Mouse (Mus musculus) embryonic facial prominence, embryonic 13.5 days (tissue): Measurements from ENCODE around the gene Zfp287. TPM values are rescaled to one million over a fixed set of nuclear protein-coding genes. Genes with fewer than 3 reads are reported as not detected.
A peak's percentile ranks its signal among the peaks of the same experiment; 100 is the strongest.
"Not testable (repeated sequence)": the region's sequence is repeated elsewhere in the genome, so short reads cannot be mapped to it uniquely, and the experiment has no call there.

Source experiments
- ATAC-seq: fragments of 200-750 bp; cut with Nextera tagmentation; 2 replicates; pipeline ENCODE4 v1.8.0; 2017; ENCODE audit warnings: low read depth; ENCODE audit not compliant: insufficient number of reproducible peaks, insufficient read depth, low FRiP score, low TSS enrichment
- H3K27ac ChIP-seq: fragments of 300-500 bp; sonication (generic); 2 replicates; pipeline ENCODE4 v1.5.1; 2015; ENCODE audit warnings: moderate library complexity, mild to moderate bottlenecking, inconsistent platforms
- H3K27me3 ChIP-seq: fragments of 300-500 bp; sonication (generic); 2 replicates; pipeline ENCODE4 v1.6.1; 2015; ENCODE audit warnings: mild to moderate bottlenecking, inconsistent platforms
- H3K36me3 ChIP-seq: fragments of 300-500 bp; sonication (generic); 2 replicates; pipeline ENCODE4 v1.6.1; 2015; ENCODE audit warnings: mild to moderate bottlenecking, inconsistent platforms
- H3K4me1 ChIP-seq: fragments of 300-500 bp; sonication (generic); 2 replicates; pipeline ENCODE4 v1.6.1; 2015; ENCODE audit warnings: inconsistent platforms
- H3K4me2 ChIP-seq: fragments of 300-500 bp; sonication (generic); 2 replicates; pipeline ENCODE4 v1.6.1; 2015; ENCODE audit warnings: moderate library complexity, mild to moderate bottlenecking, inconsistent platforms
- H3K4me3 ChIP-seq: fragments of 300-500 bp; sonication (generic); 2 replicates; pipeline ENCODE4 v1.5.1; 2015; ENCODE audit warnings: mild to moderate bottlenecking, inconsistent platforms
- H3K9ac ChIP-seq: fragments of 300-500 bp; sonication (generic); 2 replicates; pipeline ENCODE4 v1.6.1; 2015; ENCODE audit warnings: mild to moderate bottlenecking, inconsistent platforms
- H3K9me3 ChIP-seq: fragments of 300-500 bp; sonication (generic); 2 replicates; pipeline ENCODE4 v1.6.1; 2016; ENCODE audit warnings: inconsistent platforms
- WGBS: fragments of 180-500 bp; shearing (Covaris S2); methylation state at CpG from one replicate; pipeline ENCODE4 v1.1.7; 2015; ENCODE audit warnings: mixed read lengths; 5-methylcytosine and 5-hydroxymethylcytosine counted together
- polyA plus RNA-seq: library from polyadenylated mRNA; unstranded; fragments of >200 nt; fragmentation: Nextera tagmentation; extraction: Ambion mirVana; gene quantifications from 2 replicates; pipeline ENCODE4 v1.2.1, GENCODE M21; 2015

The Zfp287 gene
- 13.5 and 14.4 TPM in 2 replicates for polyA plus RNA-seq

DNA sequence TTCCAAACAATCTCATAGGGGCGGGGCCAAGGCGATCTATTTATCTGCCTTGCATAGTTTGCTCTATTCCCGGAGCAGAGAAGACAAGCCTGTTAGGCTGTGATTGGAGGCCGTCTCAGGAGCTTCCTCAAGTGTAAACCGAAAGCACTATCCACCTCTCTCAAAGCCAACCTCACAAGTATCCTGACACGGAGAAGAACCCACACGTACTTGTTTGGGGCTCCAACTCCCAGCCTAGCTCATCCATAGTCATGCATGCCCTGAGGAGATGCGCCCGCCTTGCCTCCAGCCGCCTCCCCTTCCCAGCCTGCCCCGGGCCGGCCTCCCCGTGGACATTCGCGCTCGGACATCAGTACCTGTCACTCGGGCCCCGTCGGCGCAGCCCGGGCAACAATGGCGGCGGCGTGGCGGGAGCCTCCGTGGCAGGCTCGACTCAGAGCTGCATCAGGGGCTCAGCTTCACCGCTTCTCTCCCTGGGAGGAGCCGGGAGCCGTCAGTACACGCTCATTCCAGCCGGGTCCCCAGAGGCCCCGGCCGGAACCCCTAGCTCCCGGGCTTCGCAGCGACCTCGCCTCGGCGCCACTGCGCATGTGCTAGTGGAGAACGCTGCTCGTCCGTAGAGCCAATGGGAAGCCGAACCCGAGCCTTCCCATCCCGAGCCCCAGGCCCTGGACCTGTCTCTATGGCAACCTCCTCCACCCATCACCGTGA is at the start of gene Zfp287:
Gene Zfp287 (minus strand): TSS at position 595 of the 711 bp plus-strand sequence.
- peak; percentile 93 for ATAC-seq
- H3K9ac ChIP-seq, result peak within 1 kb of the TSS; percentile 84
- H3K27me3 ChIP-seq, result no peaks in the 10 kb centered on the region
- peaks cover 12% of the 10 kb centered on the region for H3K4me1 ChIP-seq
- peak within 1 kb of the TSS; percentile 79 for H3K4me2 ChIP-seq
- peak within 1 kb of the TSS; percentile 85 for H3K4me3 ChIP-seq
- no peaks in the 10 kb centered on the region for H3K9me3 ChIP-seq
- under 1% methylated on average over 48 of the region's 48 CpGs for WGBS
- peaks cover 22% of the 10 kb centered on the region for H3K36me3 ChIP-seq
- peak within 1 kb of the TSS; percentile 84 for H3K27ac ChIP-seq

DNA sequence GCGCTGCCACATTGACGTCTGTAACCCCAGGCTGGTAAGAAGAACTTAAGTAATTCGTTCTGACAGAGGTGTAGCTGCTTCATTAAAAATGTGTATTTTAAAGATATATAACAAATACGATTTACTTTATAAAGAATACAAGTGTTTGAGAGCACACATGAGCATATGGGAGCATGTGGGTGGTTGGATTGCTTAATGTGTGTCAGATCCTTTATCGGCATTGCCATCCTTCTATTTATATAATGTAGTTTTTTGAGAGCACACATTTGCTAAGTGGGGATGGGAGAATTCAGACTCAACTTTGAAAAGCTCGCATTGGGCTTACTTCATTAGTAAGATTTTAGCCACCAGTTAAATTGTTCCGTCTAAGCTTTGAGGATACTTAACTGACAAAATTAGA is 44.8 kb upstream of the Zfp287 start:
- ATAC-seq, result no peak
- no peaks in the 10 kb centered on the region for H3K27me3 ChIP-seq
- H3K4me1 ChIP-seq, result no peaks in the 10 kb centered on the region
- H3K4me2 ChIP-seq, result no peak overlapping the region
- no peak overlapping the region for H3K4me3 ChIP-seq
- H3K9me3 ChIP-seq, result peaks cover 58% of the 10 kb centered on the region
- 95% methylated on average over 7 of the region's 7 CpGs for WGBS
- H3K9ac ChIP-seq, result no peak overlapping the region
- H3K27ac ChIP-seq, result no peak overlapping the region
- H3K36me3 ChIP-seq, result peaks cover 69% of the 10 kb centered on the region

DNA sequence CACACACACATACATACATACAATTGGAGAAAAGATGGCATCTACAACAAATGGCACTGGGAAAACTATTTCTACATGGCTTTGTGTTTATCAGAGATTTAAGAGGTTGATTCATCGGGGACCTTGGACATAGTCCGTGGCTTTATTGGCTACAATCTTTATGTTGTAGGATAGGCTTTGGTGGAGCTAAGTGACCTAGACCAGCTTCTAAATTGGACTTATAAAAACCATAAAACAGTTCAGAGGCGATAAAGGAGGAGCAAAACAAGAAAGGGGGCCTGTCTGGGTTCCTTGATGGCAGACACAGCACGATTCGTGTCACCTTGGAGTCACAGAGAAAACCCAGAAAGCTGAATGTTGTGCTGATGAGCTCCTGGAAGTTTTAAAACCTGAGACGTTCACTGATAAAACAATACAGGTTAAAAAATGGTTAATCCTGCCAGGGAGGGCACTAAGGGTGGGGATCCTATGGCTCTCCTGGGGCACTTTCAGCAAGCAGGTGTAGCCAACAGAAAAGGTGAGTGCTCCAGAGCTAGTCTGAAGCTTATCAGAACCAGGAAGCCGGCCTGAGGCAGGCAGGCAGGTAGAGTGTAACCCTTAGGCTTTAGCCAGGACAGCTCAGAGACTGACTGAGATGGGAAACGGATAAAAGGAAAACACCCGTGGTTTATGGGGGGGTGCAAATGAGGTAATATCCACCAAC is 29.2 kb upstream of the Zfp287 start:
- H3K4me1 ChIP-seq, result peaks cover 6% of the 10 kb centered on the region
- no peak overlapping the region for H3K27ac ChIP-seq
- H3K4me3 ChIP-seq, result no peak overlapping the region
- no peak overlapping the region for H3K9ac ChIP-seq
- H3K4me2 ChIP-seq, result no peak overlapping the region
- H3K27me3 ChIP-seq, result peaks cover 9% of the 10 kb centered on the region
- H3K9me3 ChIP-seq, result no peaks in the 10 kb centered on the region
- WGBS, result 72% methylated on average over 9 of the region's 9 CpGs
- no peaks in the 10 kb centered on the region for H3K36me3 ChIP-seq
- no peak for ATAC-seq

DNA sequence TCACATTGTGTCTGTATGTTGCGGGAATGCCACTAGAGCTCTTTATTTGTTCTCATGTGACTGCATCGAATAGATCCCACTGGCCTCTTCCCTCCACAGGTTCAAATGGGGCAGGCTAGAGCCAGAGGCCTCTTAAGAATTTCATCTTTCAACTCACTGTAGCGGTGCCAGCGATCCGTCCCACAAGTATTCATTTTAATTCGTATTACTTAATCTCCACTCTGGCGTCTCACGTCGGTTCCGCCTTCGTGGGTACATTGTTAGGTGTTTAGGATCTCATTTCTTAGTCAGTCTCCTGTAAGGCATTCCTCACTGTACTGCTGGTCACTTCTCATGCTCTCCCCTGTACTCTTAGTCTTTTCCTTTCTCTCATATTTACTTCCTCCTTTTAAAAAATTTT is 26.8 kb upstream of the Zfp287 start:
- 87% methylated on average over 11 of the region's 11 CpGs for WGBS
- Histone ChIP-seq H3K9ac (no peak overlapping the region), H3K27ac (no peak overlapping the region), H3K27me3 (peaks cover 13% of the 10 kb centered on the region), H3K36me3 (no peaks in the 10 kb centered on the region), H3K4me1 (peaks cover 6% of the 10 kb centered on the region), H3K4me3 (no peak overlapping the region), H3K4me2 (no peak overlapping the region), H3K9me3 (no peaks in the 10 kb centered on the region)
- no peak for ATAC-seq

DNA sequence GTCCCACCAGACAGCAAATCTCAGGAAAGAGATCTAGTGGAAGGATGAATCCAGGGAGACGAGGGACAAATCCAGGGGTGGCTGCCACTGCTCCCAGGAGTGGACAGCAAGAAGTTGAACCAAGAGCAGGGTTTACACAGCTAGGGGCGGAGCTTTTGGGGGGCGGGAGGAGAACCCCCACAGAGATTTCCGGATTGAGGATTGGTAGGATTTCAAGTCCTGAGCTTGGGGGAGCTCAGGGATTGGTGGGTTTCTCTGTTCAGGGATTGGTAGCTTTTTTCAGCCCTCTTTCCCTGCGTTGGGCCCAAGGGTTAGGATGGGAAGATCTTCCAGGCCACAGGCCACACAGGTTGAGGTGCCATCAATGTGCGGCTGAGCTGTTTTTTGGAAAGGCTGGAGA is 26.2 kb upstream of the Zfp287 start:
- ATAC-seq, result no peak
- WGBS, result 83% methylated on average over 6 of the region's 6 CpGs
- Histone ChIP-seq H3K9me3 (no peaks in the 10 kb centered on the region), H3K27me3 (peaks cover 13% of the 10 kb centered on the region), H3K4me1 (peaks cover 6% of the 10 kb centered on the region), H3K9ac (no peak overlapping the region), H3K4me2 (no peak overlapping the region), H3K36me3 (no peaks in the 10 kb centered on the region), H3K27ac (no peak overlapping the region), H3K4me3 (no peak overlapping the region)

DNA sequence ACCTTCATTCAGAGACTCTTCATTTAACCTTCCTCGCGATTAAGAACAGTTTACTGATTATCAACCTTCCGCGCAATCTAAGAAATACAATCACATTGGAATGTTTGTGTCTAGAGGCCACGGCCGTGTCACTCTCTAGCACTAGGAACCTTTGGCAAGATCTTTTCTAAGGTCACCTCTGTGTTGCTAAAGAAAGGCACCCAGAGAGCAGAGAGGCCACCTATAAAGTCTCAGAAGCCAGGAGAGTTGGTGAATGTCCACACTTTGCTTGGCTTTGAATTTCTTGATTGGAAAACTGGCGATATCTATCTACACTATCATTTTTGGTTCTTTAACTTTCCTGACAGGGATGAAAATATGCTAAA is 25.4 kb upstream of the Zfp287 start:
- WGBS, result 5% methylated on average over 7 of the region's 7 CpGs
- Histone ChIP-seq H3K4me1 (peaks cover 6% of the 10 kb centered on the region), H3K4me3 (peak overlapping the region; percentile 39), H3K9me3 (no peaks in the 10 kb centered on the region), H3K4me2 (peak overlapping the region; percentile 62), H3K9ac (peak overlapping the region; percentile 59), H3K27me3 (peaks cover 13% of the 10 kb centered on the region), H3K27ac (no peak overlapping the region), H3K36me3 (no peaks in the 10 kb centered on the region)
- no peak for ATAC-seq

DNA sequence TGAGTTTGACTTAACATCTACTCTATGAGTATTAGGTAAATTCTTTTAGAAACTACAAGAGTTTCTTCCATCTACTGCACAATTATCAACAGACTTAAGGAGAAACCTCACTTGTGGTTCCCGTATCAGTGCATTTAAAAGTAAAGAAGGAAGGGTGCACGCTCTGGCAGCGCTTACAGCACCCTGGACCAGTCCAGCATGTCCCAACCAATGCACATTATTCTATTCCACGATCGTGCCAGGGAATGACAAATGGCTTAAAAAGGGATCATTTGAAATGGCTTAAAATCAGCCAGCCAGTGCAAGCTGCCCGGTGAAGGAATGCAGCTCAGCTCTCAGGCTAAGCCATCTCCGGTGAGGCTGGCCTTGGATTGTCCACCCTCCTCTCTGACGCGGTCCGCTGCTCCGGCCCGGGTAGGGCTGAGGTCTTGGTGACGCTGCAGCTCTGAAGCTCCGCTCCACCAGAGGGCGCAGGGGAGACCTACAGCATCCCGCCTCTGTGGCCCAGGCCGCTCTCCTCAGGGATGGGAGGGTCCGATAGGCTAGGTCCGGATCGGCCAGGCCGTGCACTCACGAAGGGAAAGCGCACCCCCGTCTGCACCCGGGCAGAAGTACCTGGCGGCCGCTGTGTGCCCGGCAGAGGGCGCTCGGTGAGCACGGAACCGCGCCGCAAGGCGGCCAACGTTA is 24.9 kb upstream of the Zfp287 start:
- WGBS, result 7% methylated on average over 36 of the region's 36 CpGs
- Histone ChIP-seq H3K36me3 (no peaks in the 10 kb centered on the region), H3K27ac (no peak overlapping the region), H3K27me3 (peaks cover 13% of the 10 kb centered on the region), H3K9ac (peak overlapping the region; percentile 59), H3K4me2 (peak overlapping the region; percentile 62), H3K4me1 (peaks cover 6% of the 10 kb centered on the region), H3K9me3 (no peaks in the 10 kb centered on the region), H3K4me3 (peak overlapping the region; percentile 39)
- peak; percentile 97 for ATAC-seq

DNA sequence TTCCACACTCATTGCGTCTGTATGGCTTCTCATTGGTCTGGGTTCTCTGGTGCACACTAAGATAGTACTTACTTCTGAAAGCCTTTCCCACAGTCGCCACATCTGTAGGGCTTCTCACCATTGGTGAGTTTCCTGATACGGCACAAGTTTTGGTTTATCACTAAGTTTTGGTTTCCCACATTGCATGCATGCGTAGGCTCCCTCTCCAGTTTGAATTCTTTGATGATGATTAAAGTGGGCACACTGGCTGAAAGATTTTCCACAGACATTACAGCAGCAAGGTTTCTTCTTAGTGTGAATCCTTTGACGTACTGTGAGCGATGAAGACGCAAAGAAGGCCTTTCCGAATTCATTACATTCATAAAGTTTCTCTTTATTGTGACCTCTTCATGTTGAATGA is 21.1 kb upstream of the Zfp287 start, which contains the start of gene Gm10428:
Gene Gm10428 (plus strand): TSS at position 321 of the 400 bp plus-strand sequence.
- Histone ChIP-seq H3K36me3 (no peaks in the 10 kb centered on the region), H3K4me3 (no peak within 1 kb of the TSS), H3K9me3 (no peaks in the 10 kb centered on the region), H3K4me2 (no peak within 1 kb of the TSS), H3K4me1 (peaks cover 6% of the 10 kb centered on the region), H3K27me3 (peaks cover 22% of the 10 kb centered on the region), H3K27ac (no peak within 1 kb of the TSS), H3K9ac (no peak within 1 kb of the TSS)
- WGBS, result 81% methylated on average over 8 of the region's 8 CpGs
- no peak for ATAC-seq

DNA sequence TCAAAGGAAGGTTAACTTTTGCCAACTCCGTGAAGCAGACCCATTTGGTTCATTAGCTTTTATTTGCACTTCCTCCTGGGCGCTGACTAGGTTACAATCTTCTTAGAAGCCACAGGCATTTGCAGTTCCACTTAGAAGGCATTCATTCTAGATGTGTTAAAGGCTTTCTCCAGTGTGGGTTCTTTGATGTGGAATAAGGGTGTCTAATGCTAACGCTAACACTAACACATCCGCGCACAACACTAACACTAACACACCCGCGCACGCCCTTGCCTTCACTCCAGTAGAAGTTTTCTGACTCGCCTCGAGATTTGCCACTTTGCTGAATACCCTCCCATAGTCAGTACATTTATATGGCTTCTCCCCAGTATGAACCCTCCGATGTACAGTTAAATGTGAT is 20.5 kb upstream of the Zfp287 start:
- H3K9me3 ChIP-seq, result no peaks in the 10 kb centered on the region
- H3K4me2 ChIP-seq, result no peak overlapping the region
- no peak overlapping the region for H3K4me3 ChIP-seq
- no peak overlapping the region for H3K9ac ChIP-seq
- H3K27me3 ChIP-seq, result peaks cover 23% of the 10 kb centered on the region
- H3K36me3 ChIP-seq, result no peaks in the 10 kb centered on the region
- H3K4me1 ChIP-seq, result peaks cover 2% of the 10 kb centered on the region
- no peak overlapping the region for H3K27ac ChIP-seq
- 75% methylated on average over 11 of the region's 11 CpGs for WGBS
- no peak for ATAC-seq

DNA sequence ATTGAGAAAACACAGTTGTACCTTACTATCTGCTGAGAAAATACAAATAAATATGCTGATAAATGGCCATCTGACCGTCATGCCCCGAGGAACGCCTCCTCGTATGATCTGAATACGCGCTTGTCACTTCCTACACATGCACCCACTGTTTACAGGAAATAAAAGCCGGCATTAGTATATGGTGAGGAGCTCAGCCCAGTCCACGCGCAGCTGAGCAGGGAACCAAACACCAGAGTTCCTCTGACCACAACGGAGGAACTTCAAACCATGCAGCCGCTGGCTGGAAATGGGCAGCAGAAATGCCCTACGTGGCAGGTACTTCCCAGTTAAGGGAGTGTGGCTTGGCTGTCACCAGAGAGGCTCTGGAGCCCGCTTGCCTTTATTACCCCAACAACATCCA is 17.7 kb upstream of the Zfp287 start:
- not testable (repeated sequence) for H3K36me3 ChIP-seq, H3K4me2 ChIP-seq, H3K9ac ChIP-seq, ATAC-seq, H3K9me3 ChIP-seq, H3K4me3 ChIP-seq, H3K4me1 ChIP-seq, H3K27ac ChIP-seq
- peaks cover 37% of the 10 kb centered on the region for H3K27me3 ChIP-seq
- WGBS, result 89% methylated on average over 13 of the region's 13 CpGs

DNA sequence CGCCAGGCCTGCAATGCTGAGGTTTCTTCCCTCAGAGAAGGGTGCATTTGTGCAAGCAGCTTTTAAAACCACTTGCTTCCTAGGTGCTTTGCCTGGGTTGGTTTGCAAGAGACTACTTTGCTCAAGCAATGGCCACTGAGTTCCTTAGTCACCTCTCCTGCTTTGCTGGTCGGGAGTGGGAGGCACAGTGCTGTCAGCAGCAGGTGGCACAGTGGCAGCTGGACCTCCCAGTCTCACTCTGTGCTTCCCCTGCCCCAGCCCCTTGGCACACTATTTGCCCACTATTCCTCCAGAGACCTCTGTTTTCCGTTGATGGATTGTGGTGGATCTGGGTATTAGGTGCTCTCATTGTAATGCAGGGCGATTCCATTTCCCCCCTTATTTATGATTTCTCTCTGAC is 16.4 kb upstream of the Zfp287 start:
- no peaks in the 10 kb centered on the region for H3K9me3 ChIP-seq

More for the DNA sequence above, 16.4 kb upstream of the Zfp287 start:
- Histone ChIP-seq H3K4me3 (no peak overlapping the region), H3K27me3 (peaks cover 37% of the 10 kb centered on the region), H3K4me2 (no peak overlapping the region), H3K27ac (no peak overlapping the region), H3K4me1 (peaks cover 9% of the 10 kb centered on the region; the same call in 1 of the 2 replicates), H3K36me3 (no peaks in the 10 kb centered on the region), H3K9ac (no peak overlapping the region)
- WGBS, result 77% methylated on average over 4 of the region's 4 CpGs
- no peak for ATAC-seq
